Mouse (Mus musculus) lung, postnatal 0 days (tissue): ENCODE measurements around the gene Slc15a5. TPM values are rescaled to one million over a fixed set of nuclear protein-coding genes. Genes with fewer than 3 reads are reported as not detected.
A peak's percentile ranks its signal among the peaks of the same experiment; 100 is the strongest.

Experiments
- ATAC-seq: fragments of 200-750 bp; cut with Nextera tagmentation; 2 replicates; pipeline ENCODE4 v1.8.0; 2017; ENCODE audit warnings: moderate library complexity
- DNase-seq: peaks from one replicate; pipeline ENCODE4 v3.0.0-alpha.2; 2016; ENCODE audit warnings: low spot score
- H3K27ac ChIP-seq: fragments of 300-500 bp; sonication (generic); 2 replicates; pipeline ENCODE4 v1.5.1; 2014; ENCODE audit warnings: antibody characterized with exemption, mild to moderate bottlenecking, low read length, mixed read lengths
- H3K27me3 ChIP-seq: fragments of 300-500 bp; sonication (generic); replicated peaks from 2 replicates; pipeline ENCODE4 v1.6.1; 2014; ENCODE audit warnings: low read length, mixed read lengths; ENCODE audit not compliant: insufficient read depth
- H3K36me3 ChIP-seq: fragments of 300-500 bp; sonication (generic); 2 replicates; pipeline ENCODE4 v1.6.1; 2014; ENCODE audit warnings: low read length, mixed read lengths; ENCODE audit not compliant: insufficient read depth
- H3K4me1 ChIP-seq: fragments of 300-500 bp; sonication (generic); 2 replicates; pipeline ENCODE4 v1.6.1; 2014; ENCODE audit warnings: antibody characterized with exemption, low read depth, low read length, mixed read lengths; ENCODE audit not compliant: insufficient read depth
- H3K4me2 ChIP-seq: fragments of 300-500 bp; sonication (generic); replicated peaks from 2 replicates; pipeline ENCODE4 v1.6.1; 2014; ENCODE audit warnings: low read depth, mild to moderate bottlenecking, low read length, moderate library complexity, mixed read lengths
- H3K4me3 ChIP-seq: fragments of 300-500 bp; sonication (generic); 2 replicates; pipeline ENCODE4 v1.5.1; 2014; ENCODE audit warnings: low read depth, low read length
- H3K9ac ChIP-seq: fragments of 300-500 bp; sonication (generic); replicated peaks from 2 replicates; pipeline ENCODE4 v1.6.1; 2014; ENCODE audit warnings: low read depth, mild to moderate bottlenecking
- H3K9me3 ChIP-seq: fragments of 300-500 bp; sonication (generic); 2 replicates; pipeline ENCODE4 v1.6.1; 2016; ENCODE audit warnings: low read length, mixed read lengths
- CTCF ChIP-seq: IDR thresholded peaks from 2 replicates; pipeline ENCODE4 v1.5.1; 2016; ENCODE audit warnings: antibody characterized with exemption, mild to moderate bottlenecking
- EP300 ChIP-seq: IDR thresholded peaks from 2 replicates; pipeline ENCODE4 v1.6.1; 2016; ENCODE audit warnings: antibody characterized with exemption, mild to moderate bottlenecking, control low read depth
- WGBS: fragments of 180-500 bp; shearing (Covaris S2); extraction: QIAGEN DNeasy Blood & Tissue Kit; methylation state at CpG from one replicate; pipeline ENCODE4 v1.1.7; 2014; 5-methylcytosine and 5-hydroxymethylcytosine counted together
- polyA plus RNA-seq: library from polyadenylated mRNA; unstranded; fragments of >200 nt; fragmentation: Nextera tagmentation; extraction: Ambion mirVana; gene quantifications from 2 replicates; pipeline ENCODE4 v1.2.1, GENCODE M21; 2015

Gene Slc15a5
- polyA plus RNA-seq, 1 experiment from 2014 or later: not detected

DNA sequence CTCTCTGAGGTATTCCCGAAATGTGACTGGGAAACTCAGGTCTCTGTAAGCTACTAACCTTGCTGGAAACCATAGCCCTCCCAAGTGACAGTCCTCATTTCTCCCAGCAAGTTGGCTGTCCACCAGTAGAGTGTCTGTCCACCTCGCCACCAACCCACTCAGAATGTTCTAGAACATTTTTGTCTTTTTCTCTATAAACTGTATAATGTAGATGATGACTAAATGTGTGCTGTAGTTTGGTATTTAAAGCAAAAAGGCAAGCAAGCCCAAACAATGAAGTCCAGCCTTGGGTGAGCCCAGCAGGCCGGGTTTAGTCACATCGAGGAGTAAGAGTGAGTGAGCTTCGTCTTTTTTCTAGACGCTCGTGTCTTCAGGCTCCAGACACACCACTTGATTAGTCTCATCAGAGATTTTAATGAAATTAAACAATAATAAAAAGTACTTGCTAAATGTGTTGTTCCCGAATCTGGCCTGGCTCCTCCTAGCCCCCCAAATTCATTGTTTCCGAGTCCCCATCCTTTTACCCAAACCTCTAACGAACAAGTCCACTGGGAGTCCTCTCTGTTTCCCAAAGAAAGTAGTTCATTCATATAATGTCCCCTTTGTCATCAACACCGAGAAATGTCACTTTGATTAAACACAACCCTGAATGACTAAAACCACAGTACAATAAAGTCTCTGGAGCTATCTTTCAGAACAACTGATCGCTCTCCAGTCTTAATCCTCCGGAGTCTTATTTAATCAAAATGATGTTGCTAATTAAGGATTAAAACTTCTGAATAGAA lies 8.8 kb downstream of the Slc15a5 start:
- no peak overlapping the region for H3K27ac ChIP-seq
- H3K4me3 ChIP-seq: no peak overlapping the region
- 88% methylated on average over 13 of the region's 13 CpGs for WGBS
- H3K36me3 ChIP-seq: no peaks in the 10 kb centered on the region
- no peaks in the 10 kb centered on the region for H3K4me1 ChIP-seq
- H3K4me2 ChIP-seq: no peak overlapping the region
- ATAC-seq (no peak), DNase-seq (no peak)
- no peaks in the 10 kb centered on the region for H3K27me3 ChIP-seq
- no peak overlapping the region for H3K9ac ChIP-seq
- TF ChIP-seq CTCF: no peak
- TF ChIP-seq EP300: no peak
- H3K9me3 ChIP-seq: no peaks in the 10 kb centered on the region

GRCm38 (mm10) chr6:138069921-138070320 lies 9.8 kb downstream of the Slc15a5 start:
- no peak overlapping the region for H3K27ac ChIP-seq
- ATAC-seq (no peak), DNase-seq (no peak)
- H3K27me3 ChIP-seq: no peaks in the 10 kb centered on the region
- TF ChIP-seq EP300 (no peak), CTCF (no peak)
- H3K4me3 ChIP-seq: no peak overlapping the region
- 92% methylated on average over 10 of the region's 10 CpGs for WGBS
- H3K4me2 ChIP-seq: no peak overlapping the region
- H3K9me3 ChIP-seq: no peaks in the 10 kb centered on the region
- no peaks in the 10 kb centered on the region for H3K4me1 ChIP-seq
- H3K36me3 ChIP-seq: no peaks in the 10 kb centered on the region
- no peak overlapping the region for H3K9ac ChIP-seq

GRCm38 (mm10) chr6:138055572-138055971 lies 24.1 kb downstream of the Slc15a5 start:
- H3K9ac ChIP-seq: no peak overlapping the region
- 26% methylated on average over 15 of the region's 15 CpGs for WGBS
- no peaks in the 10 kb centered on the region for H3K27me3 ChIP-seq
- no peak for DNase-seq
- no peak overlapping the region for H3K4me2 ChIP-seq
- H3K4me3 ChIP-seq: no peak overlapping the region
- TF ChIP-seq CTCF: no peak
- H3K4me1 ChIP-seq: no peaks in the 10 kb centered on the region
- ATAC-seq: no peak
- H3K36me3 ChIP-seq: no peaks in the 10 kb centered on the region
- no peaks in the 10 kb centered on the region for H3K9me3 ChIP-seq
- no peak overlapping the region for H3K27ac ChIP-seq

GRCm38 (mm10) chr6:138054956-138055355 lies 24.8 kb downstream of the Slc15a5 start:
- Histone ChIP-seq H3K27me3 (no peaks in the 10 kb centered on the region), H3K9ac (no peak overlapping the region), H3K27ac (no peak overlapping the region), H3K36me3 (no peaks in the 10 kb centered on the region), H3K4me2 (no peak overlapping the region), H3K9me3 (no peaks in the 10 kb centered on the region), H3K4me1 (no peaks in the 10 kb centered on the region), H3K4me3 (no peak overlapping the region)
- WGBS: 77% methylated on average over 12 of the region's 12 CpGs
- no peak for ATAC-seq
- DNase-seq: no peak
- TF ChIP-seq CTCF (no peak), EP300 (no peak)

GRCm38 (mm10) chr6:138054166-138054565 lies 25.6 kb downstream of the Slc15a5 start:
- peak; percentile 31 for DNase-seq
- H3K4me2 ChIP-seq: no peak overlapping the region
- H3K4me1 ChIP-seq: no peaks in the 10 kb centered on the region
- H3K36me3 ChIP-seq: no peaks in the 10 kb centered on the region
- WGBS: 58% methylated on average over 1 of the region's 1 CpGs
- no peak overlapping the region for H3K4me3 ChIP-seq
- no peaks in the 10 kb centered on the region for H3K9me3 ChIP-seq
- H3K9ac ChIP-seq: no peak overlapping the region
- ATAC-seq: no peak
- TF ChIP-seq EP300: no peak
- peak; percentile 69 for TF ChIP-seq CTCF
- no peaks in the 10 kb centered on the region for H3K27me3 ChIP-seq
- no peak overlapping the region for H3K27ac ChIP-seq

DNA sequence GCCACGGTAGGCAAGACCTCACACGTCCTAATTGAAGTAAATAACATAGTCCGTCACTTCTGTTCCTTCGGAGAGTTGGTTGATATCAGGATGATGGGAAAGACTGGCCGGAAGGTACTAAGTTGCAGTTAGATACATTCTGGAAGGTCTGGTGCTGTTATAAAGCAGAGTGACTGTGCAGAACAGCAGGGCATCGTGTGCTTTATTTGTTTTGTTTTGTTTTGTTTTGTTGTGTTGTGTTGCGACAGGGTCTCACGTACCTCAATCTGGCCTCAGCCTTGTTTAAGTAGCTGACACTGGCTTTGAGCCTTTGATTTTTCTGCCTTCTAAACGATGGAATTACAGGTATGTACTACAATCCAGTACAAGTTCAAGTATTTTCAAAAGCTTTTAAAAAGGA lies 26.0 kb downstream of the Slc15a5 start:
- 80% methylated on average over 9 of the region's 9 CpGs for WGBS
- ATAC-seq (no peak), DNase-seq (no peak)
- TF ChIP-seq CTCF (no peak), EP300 (no peak)
- H3K4me3 ChIP-seq: no peak overlapping the region
- H3K27me3 ChIP-seq: no peaks in the 10 kb centered on the region
- H3K36me3 ChIP-seq: no peaks in the 10 kb centered on the region
- no peak overlapping the region for H3K4me2 ChIP-seq
- H3K27ac ChIP-seq: no peak overlapping the region
- H3K4me1 ChIP-seq: no peaks in the 10 kb centered on the region
- no peaks in the 10 kb centered on the region for H3K9me3 ChIP-seq
- no peak overlapping the region for H3K9ac ChIP-seq
